Mouse (Mus musculus): ENCODE results near the gene Krtap2-4.
"Not testable (repeated sequence)": the region's sequence is repeated elsewhere in the genome, so short reads cannot be mapped to it uniquely, and the experiment has no call there.

Krtap2-4 gene

GRCm38 (mm10) chr11:99614796-99615363 is at the start of gene Krtap2-4:
Gene Krtap2-4 (minus strand): TSS chr11:99614846.
- no peak for DNase-seq

GRCm38 (mm10) chr11:99662802-99663201 is 48.2 kb upstream of the Krtap2-4 start:
- DNase-seq = no peak

GRCm38 (mm10) chr11:99659256-99659655 is 44.6 kb upstream of the Krtap2-4 start:
- DNase-seq = no peak

GRCm38 (mm10) chr11:99658467-99659010 is 43.9 kb upstream of the Krtap2-4 start, which contains the start of gene Gm11563:
Gene Gm11563 (minus strand): TSS chr11:99658960.
- DNase-seq = not testable (repeated sequence)

GRCm38 (mm10) chr11:99657051-99657450 is 42.4 kb upstream of the Krtap2-4 start:
- no peak for DNase-seq

- no peak for DNase-seq
These were observed 35.5 kb upstream of the Krtap2-4 start, which contains the start of gene Gm11555 for GRCm38 (mm10) chr11:99650136-99650535. Gene Gm11555 (minus strand): TSS chr11:99650236.

- DNase-seq = no peak
These were observed 31.8 kb upstream of the Krtap2-4 start for GRCm38 (mm10) chr11:99646444-99646843.

GRCm38 (mm10) chr11:99644351-99644750 is 29.7 kb upstream of the Krtap2-4 start:
- DNase-seq = no peak

GRCm38 (mm10) chr11:99643635-99644139 is 29.0 kb upstream of the Krtap2-4 start, which contains the start of gene Krtap4-7:
Gene Krtap4-7 (minus strand): TSS chr11:99644089.
- DNase-seq = not testable (repeated sequence)

- no peak for DNase-seq
These were observed 26.3 kb upstream of the Krtap2-4 start for GRCm38 (mm10) chr11:99640926-99641325.

GRCm38 (mm10) chr11:99637086-99637485 is 22.4 kb upstream of the Krtap2-4 start:
- DNase-seq = no peak

- no peak for DNase-seq
These were observed 20.0 kb upstream of the Krtap2-4 start, which contains the start of gene Krtap4-2 for GRCm38 (mm10) chr11:99634653-99635134. Gene Krtap4-2 (minus strand): TSS chr11:99635084.

- DNase-seq = no peak
These were observed 18.6 kb upstream of the Krtap2-4 start for GRCm38 (mm10) chr11:99633293-99633692.

GRCm38 (mm10) chr11:99630890-99631289 is 16.2 kb upstream of the Krtap2-4 start:
- DNase-seq = no peak

GRCm38 (mm10) chr11:99628138-99628537 is 13.5 kb upstream of the Krtap2-4 start, which contains the start of gene Krtap4-1:
Gene Krtap4-1 (minus strand): TSS chr11:99628238.
- no peak for DNase-seq

GRCm38 (mm10) chr11:99620335-99620734 is 5.7 kb upstream of the Krtap2-4 start, which contains the start of gene Gm11562:
Gene Gm11562 (minus strand): TSS chr11:99620435.
- no peak for DNase-seq

GRCm38 (mm10) chr11:99610089-99610488 is 4.6 kb downstream of the Krtap2-4 start, which contains the start of gene Gm11937:
Gene Gm11937 (minus strand): TSS chr11:99610189.
- not testable (repeated sequence) for DNase-seq

- peak; percentile 53 for DNase-seq
These were observed 5.5 kb downstream of the Krtap2-4 start for GRCm38 (mm10) chr11:99609126-99609525.

GRCm38 (mm10) chr11:99603208-99603607 is 11.4 kb downstream of the Krtap2-4 start, which contains the start of gene Gm11938:
Gene Gm11938 (minus strand): TSS chr11:99603308.
- not testable (repeated sequence) for DNase-seq

GRCm38 (mm10) chr11:99597742-99598141 is 16.9 kb downstream of the Krtap2-4 start, which contains the start of gene Krtap9-3:
Gene Krtap9-3 (minus strand): TSS chr11:99598105.
- not testable (repeated sequence) for DNase-seq

GRCm38 (mm10) chr11:99590981-99591380 is 23.7 kb downstream of the Krtap2-4 start, which contains the start of gene Krtap1-3:
Gene Krtap1-3 (minus strand): TSS chr11:99591339.
- DNase-seq = no peak

GRCm38 (mm10) chr11:99585096-99585495 is 29.6 kb downstream of the Krtap2-4 start:
- DNase-seq = no peak

- DNase-seq = no peak
These were observed 31.4 kb downstream of the Krtap2-4 start, which contains the start of gene Krtap1-4 for GRCm38 (mm10) chr11:99583245-99583704. Gene Krtap1-4 (minus strand): TSS chr11:99583654.

All from cerebellum, adult 9-11 months (tissue).